ENCODE assay signal across 1 mouse cellular context in genomic region chr5:135567556-135568265, GRCm38 (mm10).
TF ChIP-seq lines count a peak whose summit lies in the region.

No protein-coding gene starts in this region.

TF ChIP-seq in CH12.LX, 34 proteins besides CTCF, POLR2A, EP300 and RAD21:
- TF ChIP-seq CHD1 (IDR thresholded peaks at IDR 0.05; ENCODE audit: low read depth, low read length) (no peak), SIN3A (IDR thresholded peaks at IDR 0.05; ENCODE audit: low read length) (peak; percentile 55; the same call in 1 of the 2 replicates), GABPA (IDR thresholded peaks at IDR 0.05; ENCODE audit: insufficient replicate concordance, low read depth, low read length) (no peak), TCF12 (IDR thresholded peaks at IDR 0.05; ENCODE audit: low read depth, low read length) (peak; percentile 47; the same call in 1 of the 2 replicates), RCOR1 (conservative IDR thresholded peaks at IDR 0.05; ENCODE audit: low read depth, low read length) (no peak), IRF4 (IDR thresholded peaks at IDR 0.05; ENCODE audit: low read depth, low read length) (peak; percentile 31; the same call in 1 of the 2 replicates), ELF1 (IDR thresholded peaks at IDR 0.05; ENCODE audit: low read depth, low read length) (no peak), USF2 (conservative IDR thresholded peaks at IDR 0.05; ENCODE audit: low read depth, low read length) (no peak), KAT2A (IDR thresholded peaks at IDR 0.05; ENCODE audit: insufficient replicate concordance, low read length) (no peak), ZMIZ1 (IDR thresholded peaks at IDR 0.05; ENCODE audit: low read depth, low read length) (no peak), MAFK (IDR thresholded peaks at IDR 0.05; ENCODE audit: insufficient replicate concordance, low read length) (peak; percentile 31; the same call in 1 of the 2 replicates), E2F4 (IDR thresholded peaks at IDR 0.05; ENCODE audit: insufficient replicate concordance, low read depth, low read length) (no peak), ZC3H11A (IDR thresholded peaks at IDR 0.05; ENCODE audit: low read depth, low read length) (no peak), JUN (IDR thresholded peaks at IDR 0.05; ENCODE audit: insufficient read depth, low read depth, low read length) (no peak), BHLHE40 (IDR thresholded peaks at IDR 0.05; ENCODE audit: low read depth, low read length) (0 out of 2 replicates have a peak, but pooled peaks have one; percentile 20), USF1 (IDR thresholded peaks at IDR 0.05; ENCODE audit: low read depth, low read length) (no peak), NRF1 (IDR thresholded peaks at IDR 0.05; ENCODE audit: low read depth, low read length) (no peak), HCFC1 (IDR thresholded peaks at IDR 0.05; ENCODE audit: low read depth, low read length) (no peak), MYC (IDR thresholded peaks at IDR 0.05; ENCODE audit: low read depth, low read length) (no peak), UBTF (IDR thresholded peaks at IDR 0.05; ENCODE audit: low read depth, low read length) (no peak), SMC3 (IDR thresholded peaks at IDR 0.05; ENCODE audit: low read depth, low read length) (no peak), MAX (IDR thresholded peaks at IDR 0.05; ENCODE audit: low read length) (no peak), ZNF384 (IDR thresholded peaks at IDR 0.05; ENCODE audit: low read depth, low read length) (0 out of 2 replicates have a peak, but pooled peaks have one; percentile 16), POLR2AphosphoS2 (IDR thresholded peaks at IDR 0.05; ENCODE audit: low read depth, low read length) (no peak), PAX5 (IDR thresholded peaks at IDR 0.05; ENCODE audit: low read length) (no peak), ETS1 (conservative IDR thresholded peaks at IDR 0.05; ENCODE audit: low read depth, low read length) (peak; percentile 86), CHD2 (IDR thresholded peaks at IDR 0.05; ENCODE audit: low read length) (0 out of 2 replicates have a peak, but pooled peaks have one; percentile 17), TBP (conservative IDR thresholded peaks at IDR 0.05; ENCODE audit: low read depth, low read length) (peak; percentile 64), NELFE (IDR thresholded peaks at IDR 0.05; ENCODE audit: low read depth, low read length) (no peak), MXI1 (IDR thresholded peaks at IDR 0.05; ENCODE audit: low read depth, low read length) (no peak), JUND (conservative IDR thresholded peaks at IDR 0.05; ENCODE audit: low read depth, low read length) (0 out of 2 replicates have a peak, but pooled peaks have one; percentile 44), ZKSCAN1 (IDR thresholded peaks at IDR 0.05; ENCODE audit: borderline replicate concordance, low read depth, low read length) (no peak), MAZ (IDR thresholded peaks at IDR 0.05; ENCODE audit: low read depth, low read length) (no peak), MEF2A (IDR thresholded peaks at IDR 0.05; ENCODE audit: borderline replicate concordance, low read depth, low read length) (no peak)
